16 mouse cellular contexts compared by ENCODE assay signal in genomic region chr14:122111681-122112080, GRCm38 (mm10). TPM values are rescaled to one million over a fixed set of nuclear protein-coding genes. Genes with fewer than 3 reads are reported as not detected.
DNase-seq lines count a peak whose midpoint lies in the region; ATAC-seq and TF ChIP-seq lines count a peak whose summit lies in the region.
"Had no signal": no experiment of that assay in that cellular context is flagged by ENCODE, and none has a peak within 500 bp of the region (broad histone marks: within the 10 kb centered on the region; RNA-seq: fewer than 3 reads in every experiment).

No protein-coding gene starts in this region.

- no peak for DNase-seq in forebrain, postnatal 0 days
- DNase-seq in liver, embryonic 14.5 days (ENCODE audit: low read depth in 3 of 3, low spot score in 3 of 3) = no peak
- DNase-seq in liver, embryonic 11.5 days (ENCODE audit: low spot score) = no peak
- peak; percentile 21 for DNase-seq in CH12.LX (ENCODE audit: extremely low read depth)
- peak; percentile 49 for DNase-seq in induced T-regulatory cell, adult 2 months (ENCODE audit: low read depth)
- no peak for DNase-seq in right cerebral cortex, postnatal 10 days (ENCODE audit: low spot score in 2 of 2)
- DNase-seq in neural tube, embryonic 10.5 days (ENCODE audit: extremely low spot score, low spot score) = no peak
- DNase-seq: cerebellum, adult 11-12 months; gastrocnemius, postnatal 10 days; lung, postnatal 14 days; right cerebral cortex, postnatal 14 days had no signal

- no peaks in the 10 kb centered on the region for H3K27me3 ChIP-seq in forebrain, postnatal 0 days (ENCODE audit: insufficient read depth, low read length)
- H3K27me3 ChIP-seq in forebrain, embryonic 16.5 days (replicated peaks; ENCODE audit: control insufficient read depth, insufficient read depth, low read length) = no peaks in the 10 kb centered on the region
- no peaks in the 10 kb centered on the region for H3K27me3 ChIP-seq in liver, embryonic 14.5 days (ENCODE audit: control insufficient read depth, insufficient read depth, low read length)
- no peaks in the 10 kb centered on the region for H3K27me3 ChIP-seq in liver, embryonic 11.5 days (replicated peaks; ENCODE audit: control insufficient read depth, insufficient read depth, low read length)
- H3K27me3 ChIP-seq in CH12.LX (replicated peaks) = no peaks in the 10 kb centered on the region
- H3K27me3 ChIP-seq: forebrain, embryonic 15.5 days; limb, embryonic 15.5 days had no signal

- TF ChIP-seq RAD21 in CH12.LX (IDR thresholded peaks at IDR 0.05; ENCODE audit: low read depth, low read length) = peak; percentile 46

- TF ChIP-seq CTCF in forebrain, postnatal 0 days (IDR thresholded peaks at IDR 0.05; ENCODE audit: low read depth) = peak; percentile 54
- TF ChIP-seq CTCF in liver, embryonic 14.5 days (IDR thresholded peaks at IDR 0.05; ENCODE audit: low read depth) = peak; percentile 24; the same call in 1 of the 2 replicates
- peak in 1 of 2 experiments; percentile 68; a peak in 3 of 4 replicates for TF ChIP-seq CTCF in CH12.LX (conservative IDR thresholded peaks at IDR 0.05 in 1 of 2, IDR thresholded peaks at IDR 0.05 in 1 of 2; ENCODE audit: low read depth in 2 of 2, low read length in 2 of 2)

- H3K27ac ChIP-seq in forebrain, postnatal 0 days (ENCODE audit: low read depth, low read length) = no peak overlapping the region
- H3K27ac ChIP-seq in forebrain, embryonic 16.5 days (ENCODE audit: low read length) = no peak overlapping the region
- H3K27ac ChIP-seq in liver, embryonic 14.5 days = no peak overlapping the region
- no peak overlapping the region for H3K27ac ChIP-seq in liver, embryonic 11.5 days (ENCODE audit: low read depth, low read length)
- no peak overlapping the region for H3K27ac ChIP-seq in CH12.LX (ENCODE audit: insufficient read depth, low read depth)
- H3K27ac ChIP-seq: forebrain, embryonic 15.5 days; limb, embryonic 15.5 days; midbrain, embryonic 10.5 days had no signal

- WGBS in forebrain, postnatal 0 days = 93% methylated on average over 2 of the region's 2 CpGs
- WGBS in forebrain, embryonic 16.5 days = 97% methylated on average over 2 of the region's 2 CpGs
- WGBS in liver, embryonic 14.5 days (ENCODE audit: insufficient replicate concordance) = 79% methylated on average over 2 of the region's 2 CpGs
- WGBS in liver, embryonic 11.5 days = 87% methylated on average over 2 of the region's 2 CpGs

- no peaks in the 10 kb centered on the region; the same call in none of the 2 replicates for H3K36me3 ChIP-seq in forebrain, postnatal 0 days (ENCODE audit: insufficient read depth)
- H3K36me3 ChIP-seq in forebrain, embryonic 16.5 days (ENCODE audit: control insufficient read depth, insufficient read depth) = no peaks in the 10 kb centered on the region
- H3K36me3 ChIP-seq in liver, embryonic 14.5 days (replicated peaks; ENCODE audit: control insufficient read depth, insufficient read depth, low read depth) = peaks cover 3% of the 10 kb centered on the region
- H3K36me3 ChIP-seq in liver, embryonic 11.5 days (ENCODE audit: control insufficient read depth, insufficient read depth, low read length) = 0 out of 2 replicates have a peak, but pooled peaks cover 6% of the 10 kb centered on the region
- peaks cover 16 to 70% of the 10 kb centered on the region in 2 experiments for H3K36me3 ChIP-seq in CH12.LX (replicated peaks in 1 of 2; ENCODE audit: control insufficient read depth in 1 of 2, insufficient read depth in 1 of 2, low read length in 1 of 2)

- H3K4me2 ChIP-seq in forebrain, postnatal 0 days (ENCODE audit: low read depth) = no peak overlapping the region
- no peak overlapping the region for H3K4me2 ChIP-seq in forebrain, embryonic 16.5 days (ENCODE audit: low read length)
- H3K4me2 ChIP-seq in liver, embryonic 14.5 days (ENCODE audit: low read depth) = no peak overlapping the region
- H3K4me2 ChIP-seq in liver, embryonic 11.5 days = no peak overlapping the region
- no peak overlapping the region for H3K4me2 ChIP-seq in CH12.LX (ENCODE audit: insufficient read depth, low read depth, poor library complexity, severe bottlenecking)
- H3K4me2 ChIP-seq: forebrain, embryonic 15.5 days; limb, embryonic 15.5 days had no signal

- no peak overlapping the region for H3K9ac ChIP-seq in forebrain, postnatal 0 days
- no peak overlapping the region for H3K9ac ChIP-seq in forebrain, embryonic 16.5 days (replicated peaks; ENCODE audit: low read depth, low read length)
- no peak overlapping the region for H3K9ac ChIP-seq in liver, embryonic 14.5 days (replicated peaks)
- H3K9ac ChIP-seq in liver, embryonic 11.5 days (ENCODE audit: low read depth, low read length) = no peak overlapping the region
- H3K9ac ChIP-seq in CH12.LX (ENCODE audit: insufficient read depth, low read depth) = no peak overlapping the region
- H3K9ac ChIP-seq: forebrain, embryonic 15.5 days; limb, embryonic 15.5 days had no signal

- ATAC-seq in forebrain, postnatal 0 days = no peak
- ATAC-seq in forebrain, embryonic 16.5 days = no peak
- ATAC-seq in liver, embryonic 14.5 days (ENCODE audit: insufficient read depth) = no peak
- no peak for ATAC-seq in liver, embryonic 11.5 days (replicated peaks; ENCODE audit: low FRiP score)
- ATAC-seq: forebrain, embryonic 15.5 days; hindbrain, embryonic 16.5 days had no signal

- in situ Hi-C loops in CH12.LX (cut with MboI; ENCODE audit: low pct_ligation_motif_present, low pct_unique_long_range_greater_than_20kb, low sequenced_read_pairs) = no loop called here

- H3K79me2 ChIP-seq in CH12.LX (replicated peaks; ENCODE audit: control insufficient read depth, extremely low read depth, insufficient read depth, poor library complexity, severe bottlenecking) = peaks cover 90% of the 10 kb centered on the region

- no peak for TF ChIP-seq POLR2A in CH12.LX (IDR thresholded peaks at IDR 0.05; ENCODE audit: low read depth, low read length)

- TF ChIP-seq EP300 in liver, embryonic 14.5 days (IDR thresholded peaks at IDR 0.05; ENCODE audit: low read depth) = no peak
- TF ChIP-seq EP300 in CH12.LX (IDR thresholded peaks at IDR 0.05; ENCODE audit: low read length) = no peak

- dilution Hi-C loops in CH12.LX (cut with MboI; ENCODE audit: extremely low pct_ligation_motif_present, extremely low pct_unique_long_range_greater_than_20kb, low sequenced_read_pairs) = no loop called here

- no peaks in the 10 kb centered on the region for H3K9me3 ChIP-seq in forebrain, postnatal 0 days (ENCODE audit: low read length)
- H3K9me3 ChIP-seq in forebrain, embryonic 16.5 days (ENCODE audit: control insufficient read depth, low read length) = no peaks in the 10 kb centered on the region
- no peaks in the 10 kb centered on the region for H3K9me3 ChIP-seq in liver, embryonic 14.5 days (ENCODE audit: control insufficient read depth, low read length)
- no peaks in the 10 kb centered on the region for H3K9me3 ChIP-seq in liver, embryonic 11.5 days (ENCODE audit: control insufficient read depth, low read length)
- H3K9me3 ChIP-seq in CH12.LX (replicated peaks; ENCODE audit: low read length) = no peaks in the 10 kb centered on the region
- H3K9me3 ChIP-seq: forebrain, embryonic 15.5 days; limb, embryonic 15.5 days; midbrain, embryonic 10.5 days had no signal

- H3K4me3 ChIP-seq in forebrain, postnatal 0 days (ENCODE audit: low read depth, low read length) = no peak overlapping the region
- H3K4me3 ChIP-seq in forebrain, embryonic 16.5 days (replicated peaks; ENCODE audit: low read length) = no peak overlapping the region
- no peak overlapping the region for H3K4me3 ChIP-seq in liver, embryonic 14.5 days (ENCODE audit: insufficient read depth in 1 of 2, low read depth in 2 of 2, low read length in 2 of 2)
- no peak overlapping the region for H3K4me3 ChIP-seq in liver, embryonic 11.5 days (ENCODE audit: low read depth, low read length)
- no peak overlapping the region for H3K4me3 ChIP-seq in CH12.LX (replicated peaks in 1 of 3; ENCODE audit: low read depth in 2 of 3, low read length in 2 of 3, poor library complexity in 1 of 3)
- H3K4me3 ChIP-seq: forebrain, embryonic 15.5 days; limb, embryonic 15.5 days; midbrain, embryonic 10.5 days had no signal

- H3K4me1 ChIP-seq in forebrain, postnatal 0 days (ENCODE audit: insufficient read depth) = peaks cover 10% of the 10 kb centered on the region
- H3K4me1 ChIP-seq in forebrain, embryonic 16.5 days (replicated peaks; ENCODE audit: control insufficient read depth, insufficient read depth, low read length) = peaks cover 18% of the 10 kb centered on the region
- peaks cover 3% of the 10 kb centered on the region in 2 experiments for H3K4me1 ChIP-seq in liver, embryonic 14.5 days (replicated peaks; ENCODE audit: control insufficient read depth in 2 of 2, insufficient read depth in 2 of 2, low read length in 1 of 2)
- H3K4me1 ChIP-seq in liver, embryonic 11.5 days (replicated peaks; ENCODE audit: control insufficient read depth, insufficient read depth, low read length) = peaks cover 10% of the 10 kb centered on the region
- H3K4me1 ChIP-seq in CH12.LX (ENCODE audit: control insufficient read depth in 1 of 2, insufficient read depth in 2 of 2) = peaks cover 3 to 50% of the 10 kb centered on the region in 2 experiments

TF ChIP-seq in CH12.LX, 34 proteins besides CTCF, POLR2A, EP300 and RAD21:
- TF ChIP-seq MYC (IDR thresholded peaks at IDR 0.05; ENCODE audit: low read depth, low read length) (no peak), SMC3 (IDR thresholded peaks at IDR 0.05; ENCODE audit: low read depth, low read length) (peak; percentile 54), MXI1 (IDR thresholded peaks at IDR 0.05; ENCODE audit: low read depth, low read length) (0 out of 2 replicates have a peak, but pooled peaks have one; percentile 25), CHD1 (IDR thresholded peaks at IDR 0.05; ENCODE audit: low read depth, low read length) (no peak)
TF ChIP-seq in CH12.LX: peak in this region for 2.

RNA-seq across cellular contexts. Expression of gene Tm9sf2, which starts 4.8 kb away (rescaled TPM):
- total RNA-seq in forebrain, postnatal 0 days (2014; rRNA removed) = 68.7 and 84.3 TPM in 2 replicates
- polyA plus RNA-seq in forebrain, postnatal 0 days (2015; fragmentation: Nextera tagmentation; extraction: Ambion mirVana) = 79.1 and 104 TPM in 2 replicates
- 114 and 130 TPM in 2 replicates for polyA plus RNA-seq in forebrain, embryonic 16.5 days (2015; fragmentation: Nextera tagmentation; extraction: Ambion mirVana)
- 22.2 and 26.4 TPM in 2 replicates for polyA plus RNA-seq in liver, embryonic 14.5 days (2012; rRNA removed)
- polyA plus RNA-seq in liver, embryonic 14.5 days (2014; fragmentation: Nextera tagmentation; extraction: Ambion mirVana) = 67.1 and 68.8 TPM in 2 replicates
- 120 and 138 TPM in 2 replicates for polyA plus RNA-seq in liver, embryonic 11.5 days (2014; fragmentation: Nextera tagmentation; extraction: Ambion mirVana)
- total RNA-seq in CH12.LX (2012; rRNA removed) (49.2 and 59.6 TPM in 2 replicates), CH12.LX (2014; rRNA removed) (108 and 119 TPM in 2 replicates)
- polyA plus RNA-seq in CH12.LX (2012; ENCODE audit: insufficient read length, low read depth) = 73.1 and 85.5 TPM in 2 replicates

Comparison
In these comparisons a context has a peak if more than half of its experiments do, and no peak if none do; other contexts are left out.
1. DNase-seq: peak in CH12.LX (single experiment) and induced T-regulatory cell, adult 2 months (single experiment); none in forebrain, postnatal 0 days (single experiment), liver, embryonic 14.5 days (0 of 3), liver, embryonic 11.5 days (single experiment), right cerebral cortex, postnatal 10 days (0 of 2) and neural tube, embryonic 10.5 days (single experiment).